Comparison of ENCODE assay signal across 8 mouse cellular contexts in genomic region chr4:126468925-126469324, GRCm38 (mm10). TPM values are rescaled to one million over a fixed set of nuclear protein-coding genes. Genes with fewer than 3 reads are reported as not detected.
DNase-seq lines count a peak whose midpoint lies in the region; ATAC-seq and TF ChIP-seq lines count a peak whose summit lies in the region.

No protein-coding gene starts in this region.

- TF ChIP-seq CTCF in heart, adult 2 months (IDR thresholded peaks at IDR 0.05) = no peak
- no peak for TF ChIP-seq CTCF in CH12.LX (conservative IDR thresholded peaks at IDR 0.05 in 1 of 2, IDR thresholded peaks at IDR 0.05 in 1 of 2; ENCODE audit: low read depth in 2 of 2, low read length in 2 of 2)

- no peak for TF ChIP-seq EP300 in heart, adult 2 months (IDR thresholded peaks at IDR 0.05; ENCODE audit: insufficient read depth, low read depth, low read length)
- no peak for TF ChIP-seq EP300 in CH12.LX (IDR thresholded peaks at IDR 0.05; ENCODE audit: low read length)

- no peak for TF ChIP-seq POLR2A in heart, adult 2 months (IDR thresholded peaks at IDR 0.05; ENCODE audit: insufficient read depth, low read depth, low read length)
- no peak for TF ChIP-seq POLR2A in CH12.LX (IDR thresholded peaks at IDR 0.05; ENCODE audit: low read depth, low read length)

- no peaks in the 10 kb centered on the region for H3K79me2 ChIP-seq in heart, adult 2 months (replicated peaks; ENCODE audit: control insufficient read depth, insufficient read depth, low read length)
- H3K79me2 ChIP-seq in CH12.LX (replicated peaks; ENCODE audit: control insufficient read depth, extremely low read depth, insufficient read depth, poor library complexity, severe bottlenecking) = peaks cover 18% of the 10 kb centered on the region

- H3K4me2 ChIP-seq in CH12.LX (ENCODE audit: insufficient read depth, low read depth, poor library complexity, severe bottlenecking) = peak overlapping the region; percentile 57
- H3K4me2 ChIP-seq in forebrain, embryonic 13.5 days = peak overlapping the region; percentile 77
- H3K4me2 ChIP-seq in liver, embryonic 16.5 days (ENCODE audit: low read depth, low read length) = peak overlapping the region; percentile 97

- no peak for ATAC-seq in forebrain, embryonic 13.5 days
- ATAC-seq in liver, embryonic 16.5 days (ENCODE audit: low read depth) = peak; percentile 12; the same call in 1 of the 2 replicates
- no peak for ATAC-seq in erythroid progenitor cell, adult 5-6 weeks (replicated peaks; ENCODE audit: low FRiP score, poor library complexity, severe bottlenecking)

- H3K27ac ChIP-seq in heart, adult 2 months = peak overlapping the region; percentile 60
- H3K27ac ChIP-seq in CH12.LX (ENCODE audit: insufficient read depth, low read depth) = no peak overlapping the region
- H3K27ac ChIP-seq in forebrain, embryonic 13.5 days = peak overlapping the region; percentile 98
- H3K27ac ChIP-seq in liver, embryonic 16.5 days (ENCODE audit: low read length) = no peak overlapping the region

- H3K9me3 ChIP-seq in CH12.LX (replicated peaks; ENCODE audit: low read length) = no peaks in the 10 kb centered on the region
- H3K9me3 ChIP-seq in forebrain, embryonic 13.5 days (replicated peaks) = no peaks in the 10 kb centered on the region
- no peaks in the 10 kb centered on the region for H3K9me3 ChIP-seq in liver, embryonic 16.5 days (replicated peaks; ENCODE audit: control insufficient read depth, low read length)

- H3K4me3 ChIP-seq in heart, adult 2 months = peak overlapping the region; percentile 98
- H3K4me3 ChIP-seq in CH12.LX (replicated peaks in 1 of 3; ENCODE audit: low read depth in 2 of 3, low read length in 2 of 3, poor library complexity in 1 of 3) = peak overlapping the region; percentile 27 to 96 (median 41)
- H3K4me3 ChIP-seq in forebrain, embryonic 13.5 days = peak overlapping the region; percentile 93
- H3K4me3 ChIP-seq in liver, embryonic 16.5 days (ENCODE audit: low read depth, low read length) = peak overlapping the region; percentile 86

- H3K36me3 ChIP-seq in heart, adult 2 months (ENCODE audit: control insufficient read depth, insufficient read depth, low read length) = no peaks in the 10 kb centered on the region
- peaks cover 0 to 3% of the 10 kb centered on the region in 2 experiments for H3K36me3 ChIP-seq in CH12.LX (replicated peaks in 1 of 2; ENCODE audit: control insufficient read depth in 1 of 2, insufficient read depth in 1 of 2, low read length in 1 of 2)
- no peaks in the 10 kb centered on the region for H3K36me3 ChIP-seq in forebrain, embryonic 13.5 days (ENCODE audit: poor library complexity, severe bottlenecking)
- H3K36me3 ChIP-seq in liver, embryonic 16.5 days (ENCODE audit: control insufficient read depth, insufficient read depth) = no peaks in the 10 kb centered on the region

- no peaks in the 10 kb centered on the region for H3K27me3 ChIP-seq in heart, adult 2 months (ENCODE audit: control insufficient read depth, insufficient read depth, low read length)
- H3K27me3 ChIP-seq in CH12.LX (replicated peaks) = no peaks in the 10 kb centered on the region
- H3K27me3 ChIP-seq in forebrain, embryonic 13.5 days = no peaks in the 10 kb centered on the region
- H3K27me3 ChIP-seq in liver, embryonic 16.5 days (ENCODE audit: control insufficient read depth, insufficient read depth, low read depth, low read length) = no peaks in the 10 kb centered on the region

- peaks cover 2% of the 10 kb centered on the region for H3K4me1 ChIP-seq in heart, adult 2 months (ENCODE audit: control insufficient read depth, insufficient read depth, low read length)
- H3K4me1 ChIP-seq in CH12.LX (ENCODE audit: control insufficient read depth in 1 of 2, insufficient read depth in 2 of 2) = peaks cover 16 to 44% of the 10 kb centered on the region in 2 experiments; a peak in 3 of 4 replicates
- H3K4me1 ChIP-seq in forebrain, embryonic 13.5 days = peaks cover 46% of the 10 kb centered on the region
- H3K4me1 ChIP-seq in liver, embryonic 16.5 days (ENCODE audit: control insufficient read depth, low read depth, low read length) = peaks cover 25% of the 10 kb centered on the region

- no peak for TF ChIP-seq RAD21 in CH12.LX (IDR thresholded peaks at IDR 0.05; ENCODE audit: low read depth, low read length)

- dilution Hi-C loops in CH12.LX (cut with MboI; ENCODE audit: extremely low pct_ligation_motif_present, extremely low pct_unique_long_range_greater_than_20kb, low sequenced_read_pairs) = no loop called here

- intact Hi-C loops in heart, adult 2 months (cut with DNase I) = loop anchor here (2.0 kb wide), 1 partner anchor 40 kb away; the partner anchor contains the start of gene Ago3

- 5% methylated on average over 8 of the region's 8 CpGs for WGBS in heart, adult 2 months
- 8% methylated on average over 8 of the region's 8 CpGs for WGBS in forebrain, embryonic 13.5 days
- 3% methylated on average over 8 of the region's 8 CpGs for WGBS in liver, embryonic 16.5 days (ENCODE audit: insufficient replicate concordance)

- in situ Hi-C loops in CH12.LX (cut with MboI; ENCODE audit: low pct_ligation_motif_present, low pct_unique_long_range_greater_than_20kb, low sequenced_read_pairs) = loop anchor here (10.0 kb wide), 1 partner anchor 134 kb away; no protein-coding TSS in a partner anchor

- peak overlapping the region; percentile 39; the same call in 1 of the 2 replicates for H3K9ac ChIP-seq in heart, adult 2 months (ENCODE audit: low read depth, low read length)
- no peak overlapping the region for H3K9ac ChIP-seq in CH12.LX (ENCODE audit: insufficient read depth, low read depth)
- peak overlapping the region; percentile 97 for H3K9ac ChIP-seq in forebrain, embryonic 13.5 days
- peak overlapping the region; percentile 16; the same call in 1 of the 2 replicates for H3K9ac ChIP-seq in liver, embryonic 16.5 days (ENCODE audit: low read depth, low read length)

- no peak for DNase-seq in heart, adult 2 months
- no peak for DNase-seq in heart, postnatal 4 days
- no peak for DNase-seq in CH12.LX (ENCODE audit: extremely low read depth)
- no peak for DNase-seq in T-cell, adult 2 months (ENCODE audit: low spot score)
- no peak for DNase-seq in right cerebral cortex, adult 18-20 months

TF ChIP-seq in CH12.LX, 34 proteins besides CTCF, POLR2A, EP300 and RAD21:
- TF ChIP-seq TCF12 (IDR thresholded peaks at IDR 0.05; ENCODE audit: low read depth, low read length) = no peak; the same call in 1 of the 2 replicates
- TF ChIP-seq RCOR1 (conservative IDR thresholded peaks at IDR 0.05; ENCODE audit: low read depth, low read length) = no peak
- TF ChIP-seq UBTF (IDR thresholded peaks at IDR 0.05; ENCODE audit: low read depth, low read length) = no peak
- TF ChIP-seq MXI1 (IDR thresholded peaks at IDR 0.05; ENCODE audit: low read depth, low read length) = no peak
- no peak for TF ChIP-seq ZNF384 (IDR thresholded peaks at IDR 0.05; ENCODE audit: low read depth, low read length)
- TF ChIP-seq ZC3H11A (IDR thresholded peaks at IDR 0.05; ENCODE audit: low read depth, low read length) = no peak
- no peak for TF ChIP-seq ZKSCAN1 (IDR thresholded peaks at IDR 0.05; ENCODE audit: borderline replicate concordance, low read depth, low read length)
- TF ChIP-seq PAX5 (IDR thresholded peaks at IDR 0.05; ENCODE audit: low read length) = no peak

RNA-seq across cellular contexts. Expression of gene Ago1, which starts 0.5 kb away (rescaled TPM):
- total RNA-seq in heart, adult 2 months (2021) = 10 to 100 TPM; 11.5 to 12.3 TPM
- polyA plus RNA-seq in heart, adult 2 months (2012; rRNA removed) = 7.5 and 12.1 TPM in 2 replicates
- 10 to 100 TPM; 16.1 to 18.2 TPM for total RNA-seq in heart, postnatal 4 days (2021)
- total RNA-seq in CH12.LX (2012; rRNA removed) = 10.8 and 10.9 TPM in 2 replicates
- total RNA-seq in CH12.LX (2014; rRNA removed) = 6.2 and 6.9 TPM in 2 replicates
- 23.1 and 29.0 TPM in 2 replicates for polyA plus RNA-seq in CH12.LX (2012; ENCODE audit: insufficient read length, low read depth)
- polyA plus RNA-seq in forebrain, embryonic 13.5 days (2015; fragmentation: Nextera tagmentation; extraction: Ambion mirVana) = 18.5 and 21.9 TPM in 2 replicates
- 0.90 and 0.98 TPM in 2 replicates for polyA plus RNA-seq in liver, embryonic 16.5 days (2015; fragmentation: Nextera tagmentation; extraction: Ambion mirVana)
- 4.2 and 4.3 TPM in 2 replicates for total RNA-seq in erythroid progenitor cell, adult 5-6 weeks (2015; ENCODE audit: low replicate concordance)
- 1.8 and 3.6 TPM in 2 replicates for total RNA-seq in erythroid progenitor cell, adult 5-6 weeks (2017; ENCODE audit: low replicate concordance)

RNA-seq across cellular contexts. Expression of gene Ago3, which starts 39.6 kb away (rescaled TPM):
- 10 to 100 TPM; 11.0 to 12.6 TPM for total RNA-seq in heart, adult 2 months (2021)
- polyA plus RNA-seq in heart, adult 2 months (2012; rRNA removed) = 6.4 and 7.1 TPM in 2 replicates
- 10 to 100 TPM; 13.2 to 14.2 TPM for total RNA-seq in heart, postnatal 4 days (2021)
- total RNA-seq in CH12.LX (2012; rRNA removed) (6.7 and 6.9 TPM in 2 replicates), CH12.LX (2014; rRNA removed) (4.6 and 5.3 TPM in 2 replicates)
- 3.8 and 5.3 TPM in 2 replicates for polyA plus RNA-seq in CH12.LX (2012; ENCODE audit: insufficient read length, low read depth)
- polyA plus RNA-seq in forebrain, embryonic 13.5 days (2015; fragmentation: Nextera tagmentation; extraction: Ambion mirVana) = 17.2 and 17.6 TPM in 2 replicates
- 4.4 and 5.4 TPM in 2 replicates for polyA plus RNA-seq in liver, embryonic 16.5 days (2015; fragmentation: Nextera tagmentation; extraction: Ambion mirVana)
- total RNA-seq in erythroid progenitor cell, adult 5-6 weeks (2015; ENCODE audit: low replicate concordance) = 3.4 and 13.7 TPM in 2 replicates
- 2.3 and 5.0 TPM in 2 replicates for total RNA-seq in erythroid progenitor cell, adult 5-6 weeks (2017; ENCODE audit: low replicate concordance)

Comparison
In these comparisons a context has a peak if more than half of its experiments do, and no peak if none do; other contexts are left out.
1. H3K27ac ChIP-seq: peak in heart, adult 2 months (single experiment) and forebrain, embryonic 13.5 days (single experiment); none in CH12.LX (single experiment) and liver, embryonic 16.5 days (single experiment).
2. H3K4me3 ChIP-seq: peak in every context shown above with its lines; median percentile 98 in heart, adult 2 months; 93 in forebrain, embryonic 13.5 days; 86 in liver, embryonic 16.5 days; 41 in CH12.LX.
3. Peak in every context shown above with its lines, with median percentiles within 50 percentile points of each other: H3K4me2 ChIP-seq.